Mouse (Mus musculus) urinary bladder, postnatal 10 days (tissue): ENCODE data around the gene Rrn3.
"Not testable (repeated sequence)": the region's sequence is repeated elsewhere in the genome, so short reads cannot be mapped to it uniquely, and the experiment has no call there.

Experiments used
- DNase-seq: peaks from one replicate; pipeline ENCODE4 v3.0.0; 2022; ENCODE audit warnings: low spot score

The Rrn3 gene

GRCm38 (mm10) chr16:13785932-13786331 is 5.4 kb downstream of the Rrn3 start:
- DNase-seq, result no peak

- DNase-seq, result not testable (repeated sequence)
Measured at GRCm38 (mm10) chr16:13793441-13793840, 12.9 kb downstream of the Rrn3 start.

DNA sequence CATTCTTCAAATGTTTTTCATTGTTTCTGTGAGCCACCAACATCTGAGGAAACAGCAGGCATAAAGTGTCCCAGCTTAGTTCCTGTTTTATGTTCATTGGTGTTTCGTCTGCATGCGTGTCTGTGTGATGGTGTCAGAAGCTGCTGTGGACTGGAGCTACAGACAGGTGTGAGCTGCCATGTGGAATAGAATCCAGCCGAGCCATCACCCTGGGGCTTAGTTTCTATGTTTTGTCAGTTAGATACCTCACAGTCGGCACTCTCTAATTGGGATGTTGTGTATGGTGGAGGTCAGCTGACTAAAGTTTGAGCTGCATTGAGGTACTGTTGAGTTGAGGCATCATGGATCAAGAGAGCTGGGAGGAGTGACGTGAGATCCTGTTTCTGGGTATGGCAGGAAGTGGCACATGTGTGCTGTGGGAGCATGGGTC is 16.3 kb downstream of the Rrn3 start:
- no peak for DNase-seq

GRCm38 (mm10) chr16:13801231-13801630 is 20.7 kb downstream of the Rrn3 start:
- no peak for DNase-seq

GRCm38 (mm10) chr16:13804666-13805065 is 24.2 kb downstream of the Rrn3 start:
- no peak for DNase-seq

- no peak for DNase-seq
Measured at GRCm38 (mm10) chr16:13807616-13808015, 27.1 kb downstream of the Rrn3 start.

- no peak for DNase-seq
Measured at GRCm38 (mm10) chr16:13808410-13808809, 27.9 kb downstream of the Rrn3 start.

- DNase-seq, result no peak
Measured at GRCm38 (mm10) chr16:13812152-13812551, 31.6 kb downstream of the Rrn3 start.

DNA sequence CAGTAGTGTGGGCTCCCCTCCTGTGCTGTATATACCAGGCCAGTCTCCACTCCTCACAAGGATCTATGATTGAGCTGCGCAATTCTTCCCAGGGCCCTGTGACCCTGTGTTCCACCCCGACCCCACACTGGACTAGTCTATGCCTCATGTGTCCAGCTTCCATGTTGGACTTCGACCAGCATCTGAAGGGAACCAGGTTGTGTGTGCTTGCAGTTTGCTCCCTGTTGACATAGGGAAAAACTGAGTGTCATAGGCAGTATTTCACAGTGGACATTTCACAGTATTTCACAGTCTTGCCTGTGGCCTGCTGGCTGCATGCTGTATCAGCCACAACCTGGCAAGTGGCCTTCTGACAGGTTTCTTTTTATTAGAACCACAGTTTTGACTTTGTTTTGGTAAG is 32.7 kb downstream of the Rrn3 start:
- DNase-seq, result no peak

DNA sequence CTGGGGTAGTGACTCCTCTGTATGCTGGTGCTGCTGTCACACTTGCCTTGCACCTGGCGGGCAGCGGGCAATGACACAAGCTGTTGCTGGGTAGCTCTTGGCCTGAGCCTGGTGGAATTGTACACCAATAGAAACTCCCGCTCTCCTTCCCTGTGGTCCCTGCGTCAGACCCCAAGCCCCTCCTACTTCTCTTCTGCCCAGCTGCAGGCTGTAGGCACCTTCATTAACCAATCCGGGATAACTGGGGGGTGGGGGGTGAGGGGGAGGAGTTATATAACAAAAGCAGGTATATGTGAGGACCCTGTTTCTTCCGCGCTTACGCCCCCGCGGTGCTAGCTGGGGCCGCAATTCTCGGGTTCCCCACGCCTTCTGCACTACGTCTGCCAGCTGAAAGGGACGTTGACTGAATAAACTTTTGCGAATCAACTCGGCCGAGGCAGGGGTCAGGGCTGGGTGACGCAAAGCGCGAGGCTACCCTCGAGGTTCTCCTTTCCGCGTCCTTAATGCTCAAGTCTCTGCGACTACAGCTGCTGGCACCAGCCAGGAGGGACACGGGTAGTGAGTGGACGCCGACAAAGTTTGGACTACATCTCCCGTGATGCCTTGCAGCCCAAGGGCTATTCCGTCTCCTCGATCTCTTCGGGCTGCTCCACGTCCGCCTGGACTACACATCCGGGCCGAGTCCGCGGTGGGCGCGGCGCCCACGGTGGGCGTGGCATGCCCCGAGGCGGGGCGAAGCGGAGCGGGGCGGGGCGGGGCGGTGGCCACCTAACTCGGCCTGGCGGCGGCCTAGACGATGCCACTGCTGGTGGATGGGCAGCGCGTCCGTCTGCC is 38.3 kb downstream of the Rrn3 start, which contains the start of gene Ntan1:
TSS of gene Ntan1 (plus strand) at position 286 of the 834 bp plus-strand sequence.
- DNase-seq, result peak; percentile 83

DNA sequence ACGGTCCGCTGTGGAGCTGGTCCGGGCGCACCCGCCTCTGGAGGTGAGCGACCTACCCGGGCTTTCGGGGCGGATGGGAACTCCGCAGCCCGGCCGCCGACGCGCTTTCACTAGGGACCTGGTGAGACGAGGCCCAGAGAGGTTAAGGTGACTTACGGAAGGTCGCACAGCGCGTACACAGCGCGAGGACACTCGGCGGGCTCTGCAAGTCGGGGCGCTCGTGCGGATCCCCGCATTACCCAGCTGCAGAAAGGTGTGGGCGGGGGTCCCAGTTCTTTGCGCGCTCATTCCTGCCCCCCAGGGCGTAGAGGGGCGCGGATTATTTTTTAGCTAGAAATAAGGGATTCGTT is 38.9 kb downstream of the Rrn3 start:
- DNase-seq, result no peak

DNA sequence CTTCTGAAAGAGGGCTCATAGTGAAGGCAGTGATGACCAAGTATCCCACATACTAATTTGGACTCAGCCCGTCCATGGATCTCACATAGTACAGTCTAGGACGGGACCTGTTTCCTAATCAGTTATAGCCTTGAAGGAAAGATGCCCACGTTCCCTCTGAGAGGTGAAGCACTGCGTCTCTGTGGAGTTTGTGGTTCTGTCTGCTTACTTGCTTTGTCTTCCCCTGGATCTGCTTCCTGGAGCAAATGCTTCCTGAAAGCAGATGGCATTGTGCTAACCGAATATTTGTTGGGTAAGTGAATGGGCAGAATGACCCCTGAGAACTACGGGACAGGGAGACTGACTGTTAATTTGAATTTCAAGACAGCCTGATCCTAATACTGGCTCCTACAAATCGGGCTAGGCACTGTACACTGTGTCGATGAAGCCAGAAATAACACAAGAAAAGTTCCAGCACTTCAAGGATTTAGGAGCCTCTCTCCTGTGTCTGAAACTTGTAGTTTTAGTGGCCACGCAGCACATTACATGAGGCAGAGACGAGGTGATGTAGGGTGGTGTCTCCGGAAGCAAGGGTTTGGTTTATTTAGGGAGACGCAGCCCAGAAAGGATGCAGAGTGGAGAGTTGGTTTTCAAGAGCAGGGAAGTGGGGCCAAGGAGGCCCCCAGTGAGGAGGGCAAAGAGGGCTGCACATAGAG is 39.4 kb downstream of the Rrn3 start:
- no peak for DNase-seq

GRCm38 (mm10) chr16:13820771-13821170 is 40.3 kb downstream of the Rrn3 start:
- DNase-seq, result no peak

GRCm38 (mm10) chr16:13825781-13826490 is 45.4 kb downstream of the Rrn3 start:
- DNase-seq, result no peak

DNA sequence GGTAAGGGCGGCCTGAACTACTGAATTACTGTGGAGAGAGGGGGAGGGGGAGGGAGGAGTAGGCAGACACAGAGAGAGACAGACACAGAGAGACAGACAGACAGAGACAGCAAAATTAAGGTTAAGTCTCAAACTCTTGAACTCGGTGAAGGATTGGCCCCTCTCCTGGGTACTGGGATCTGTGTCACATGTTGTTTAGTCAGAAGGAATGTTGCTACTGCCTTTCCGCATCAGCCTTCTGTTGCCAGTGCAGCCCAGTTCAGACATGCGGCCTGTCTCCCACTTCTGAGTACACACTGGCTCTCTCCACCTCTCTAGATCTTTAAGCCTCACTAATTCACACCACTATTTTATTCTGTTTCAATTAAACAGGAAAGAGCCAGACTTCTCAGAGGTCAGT is 46.0 kb downstream of the Rrn3 start:
- no peak for DNase-seq

GRCm38 (mm10) chr16:13830444-13830843 is 49.9 kb downstream of the Rrn3 start:
- DNase-seq, result no peak

DNA sequence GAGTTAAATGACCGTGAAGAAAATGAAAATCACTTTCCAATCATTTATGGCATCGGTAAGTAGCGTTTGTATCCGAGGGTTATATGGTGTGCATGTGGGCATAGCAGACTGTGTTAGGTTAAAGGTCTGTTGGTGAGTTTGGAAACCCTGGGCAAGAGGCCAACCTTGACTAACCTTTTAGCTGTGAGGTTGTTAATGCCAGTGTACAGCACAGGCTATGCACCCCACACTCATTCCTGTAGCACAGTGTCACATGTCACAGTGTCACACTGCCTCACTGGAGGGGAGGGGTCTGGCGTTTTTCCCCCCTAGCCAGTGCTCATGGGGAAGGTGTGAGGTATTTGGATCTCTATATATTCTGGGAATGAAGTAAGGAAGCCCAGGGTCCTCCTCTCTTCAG is 51.1 kb downstream of the Rrn3 start:
- no peak for DNase-seq

DNA sequence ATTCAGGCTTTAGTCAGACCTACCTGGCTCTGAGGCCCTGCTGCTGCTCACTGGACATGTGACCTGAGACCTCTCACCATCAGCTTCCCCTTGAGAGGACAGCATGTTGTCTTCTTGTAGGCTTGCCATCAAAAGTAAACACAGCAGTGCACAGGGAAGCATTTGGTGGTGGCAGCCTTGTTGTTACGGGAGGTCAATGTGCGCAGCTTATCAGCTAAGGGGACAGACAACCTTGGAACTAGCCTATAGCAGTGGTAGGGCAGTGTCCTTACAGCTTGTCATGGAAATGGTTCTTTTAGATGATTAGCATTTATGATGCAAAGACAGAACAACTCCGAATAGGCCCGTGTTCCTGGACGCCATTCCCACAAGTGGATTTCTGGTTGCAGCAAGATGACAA is 53.9 kb downstream of the Rrn3 start:
- DNase-seq, result no peak

GRCm38 (mm10) chr16:13840056-13840455 is 59.5 kb downstream of the Rrn3 start:
- no peak for DNase-seq

DNA sequence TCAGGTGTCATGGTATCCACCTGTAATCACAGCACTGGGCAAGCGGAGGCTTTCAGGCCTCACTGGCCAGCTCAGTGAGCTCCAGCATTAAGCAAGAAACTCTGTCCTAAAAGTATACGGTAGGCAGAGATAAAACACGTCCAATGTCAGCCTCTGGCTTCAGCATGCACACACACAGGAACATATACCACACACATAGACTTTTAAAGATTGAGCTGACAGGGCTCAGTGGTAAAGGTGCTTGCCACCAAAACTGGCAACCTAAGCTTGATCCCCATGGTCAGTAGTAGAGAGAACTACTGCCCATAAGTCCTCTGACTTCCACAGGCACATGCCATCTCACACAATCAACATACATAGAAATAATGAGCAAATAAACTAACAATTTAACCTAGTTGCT is 60.4 kb downstream of the Rrn3 start:
- DNase-seq, result no peak

DNA sequence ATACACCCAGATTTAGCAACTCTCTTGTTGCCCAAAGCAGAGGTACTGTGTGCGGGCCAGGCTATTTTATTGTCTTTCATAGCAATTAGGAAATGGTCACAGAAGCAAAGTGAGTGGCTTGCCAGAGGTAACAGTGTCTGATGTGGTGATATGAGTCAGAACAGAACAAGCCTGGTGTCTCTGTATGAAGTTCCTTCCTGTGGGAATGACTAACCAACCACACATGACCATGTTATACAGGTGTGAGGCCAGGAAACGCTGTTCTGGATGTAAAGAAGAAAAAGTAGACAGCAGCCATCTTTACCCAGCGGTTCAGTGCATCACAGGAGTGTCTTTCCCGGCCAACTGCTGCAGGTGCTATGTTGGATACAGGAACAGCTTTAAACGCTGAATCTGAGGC is 64.5 kb downstream of the Rrn3 start:
- DNase-seq, result no peak

- DNase-seq, result no peak
Measured at GRCm38 (mm10) chr16:13846675-13847074, 66.2 kb downstream of the Rrn3 start.

GRCm38 (mm10) chr16:13848310-13848709 is 67.8 kb downstream of the Rrn3 start:
- no peak for DNase-seq
